Mouse (Mus musculus): ENCODE results near the gene Rybp. TPM values are rescaled to one million over a fixed set of nuclear protein-coding genes. Genes with fewer than 3 reads are reported as not detected.

The Rybp gene
- total RNA-seq, 4 experiments from 2014 or later = 22.0 to 31.9 (median 28.6) TPM

- DNase-seq = peak; percentile 48
Observed at GRCm38 (mm10) chr6:100286573-100287333, 532 bp downstream of the Rybp start.

GRCm38 (mm10) chr6:100285985-100286572, 1.2 kb downstream of the Rybp start:
- no peak for DNase-seq

- DNase-seq = no peak
Observed at GRCm38 (mm10) chr6:100278841-100279240, 8.4 kb downstream of the Rybp start.

- no peak for DNase-seq
Observed at GRCm38 (mm10) chr6:100276344-100276743, 10.9 kb downstream of the Rybp start.

- DNase-seq = no peak
Observed at GRCm38 (mm10) chr6:100275643-100276042, 11.6 kb downstream of the Rybp start.

GRCm38 (mm10) chr6:100273556-100273955, 13.7 kb downstream of the Rybp start:
- DNase-seq = no peak

- no peak for DNase-seq
Observed at GRCm38 (mm10) chr6:100271992-100272391, 15.3 kb downstream of the Rybp start.

GRCm38 (mm10) chr6:100270765-100271164, 16.5 kb downstream of the Rybp start:
- DNase-seq = no peak

GRCm38 (mm10) chr6:100259607-100260006, 27.7 kb downstream of the Rybp start:
- no peak for DNase-seq

- DNase-seq = no peak
Observed at GRCm38 (mm10) chr6:100258278-100258677, 29.0 kb downstream of the Rybp start.

- no peak for DNase-seq
Observed at GRCm38 (mm10) chr6:100255411-100255810, 31.9 kb downstream of the Rybp start.

GRCm38 (mm10) chr6:100254671-100255070, 32.6 kb downstream of the Rybp start:
- no peak for DNase-seq

GRCm38 (mm10) chr6:100244474-100244873, 42.8 kb downstream of the Rybp start:
- no peak for DNase-seq

GRCm38 (mm10) chr6:100235036-100235435, 52.2 kb downstream of the Rybp start:
- DNase-seq = no peak

- DNase-seq = no peak
Observed at GRCm38 (mm10) chr6:100233522-100233921, 53.8 kb downstream of the Rybp start.

- no peak for DNase-seq
Observed at GRCm38 (mm10) chr6:100233061-100233460, 54.2 kb downstream of the Rybp start.

- DNase-seq = peak; percentile 56
Observed at GRCm38 (mm10) chr6:100226204-100226603, 61.1 kb downstream of the Rybp start.

GRCm38 (mm10) chr6:100223932-100224331, 63.4 kb downstream of the Rybp start:
- DNase-seq = no peak

- no peak for DNase-seq
Observed at GRCm38 (mm10) chr6:100223435-100223834, 63.9 kb downstream of the Rybp start.

GRCm38 (mm10) chr6:100222927-100223326, 64.4 kb downstream of the Rybp start:
- DNase-seq = no peak

GRCm38 (mm10) chr6:100221803-100222202, 65.5 kb downstream of the Rybp start:
- DNase-seq = no peak

- DNase-seq = no peak
Observed at GRCm38 (mm10) chr6:100220917-100221560, 66.2 kb downstream of the Rybp start.

- DNase-seq = no peak
Observed at GRCm38 (mm10) chr6:100219971-100220370, 67.3 kb downstream of the Rybp start.
